Mouse (Mus musculus) brain, embryonic 14.5 days (tissue): ENCODE measurements around the gene Catsperz.

ENCODE experiments used
- CTCF ChIP-seq: fragments of 200-500 bp; IDR thresholded peaks from 2 replicates; pipeline ENCODE4 v1.5.1; 2012; ENCODE audit warnings: inconsistent platforms, mild to moderate bottlenecking, moderate library complexity, borderline replicate concordance; ENCODE audit not compliant: insufficient read depth, insufficient read length; ENCODE audit errors: extremely low read depth
- POLR2A ChIP-seq: fragments of 200-500 bp; IDR thresholded peaks from 2 replicates; pipeline ENCODE4 v1.6.1; 2012; ENCODE audit warnings: mild to moderate bottlenecking, inconsistent platforms, borderline replicate concordance; ENCODE audit not compliant: poor library complexity, insufficient read depth, insufficient read length, severe bottlenecking; ENCODE audit errors: extremely low read depth

- no peak for TF ChIP-seq CTCF
- TF ChIP-seq POLR2A: no peak
Measured at GRCm38 (mm10) chr19:6943709-6944108, 18.5 kb upstream of the Catsperz start.
